Mouse (Mus musculus): ENCODE results near the gene Qk. TPM values are rescaled to one million over a fixed set of nuclear protein-coding genes. Genes with fewer than 3 reads are reported as not detected.

Qk gene
- total RNA-seq, 1 experiment from 2014 or later: 81.4 TPM

DNA sequence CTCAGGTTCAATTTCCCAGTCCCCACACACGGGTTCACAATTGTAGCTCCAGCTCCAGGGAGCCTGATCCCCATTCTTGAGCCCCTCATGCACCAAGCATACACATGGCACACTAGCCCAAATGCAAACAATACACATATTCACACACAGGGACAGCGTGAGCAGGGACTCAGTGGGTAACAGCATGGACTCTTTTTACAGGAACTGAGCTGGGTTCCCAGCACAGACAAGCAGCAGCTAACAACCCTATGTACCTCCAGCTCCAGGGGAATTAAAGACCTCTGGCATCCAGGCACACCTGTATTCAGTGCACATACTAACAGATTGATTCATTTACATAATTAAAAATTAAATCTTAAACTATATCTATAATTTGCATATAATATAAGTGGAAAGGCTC lies 34.9 kb downstream of the Qk start:
- no peak for ATAC-seq (ENCODE audit: extremely low read depth, insufficient number of reproducible peaks, low FRiP score, poor library complexity, severe bottlenecking)

- no peak for ATAC-seq (ENCODE audit: extremely low read depth, insufficient number of reproducible peaks, low FRiP score, poor library complexity, severe bottlenecking)
Measured at GRCm38 (mm10) chr17:10279532-10279931, 40.1 kb downstream of the Qk start.

DNA sequence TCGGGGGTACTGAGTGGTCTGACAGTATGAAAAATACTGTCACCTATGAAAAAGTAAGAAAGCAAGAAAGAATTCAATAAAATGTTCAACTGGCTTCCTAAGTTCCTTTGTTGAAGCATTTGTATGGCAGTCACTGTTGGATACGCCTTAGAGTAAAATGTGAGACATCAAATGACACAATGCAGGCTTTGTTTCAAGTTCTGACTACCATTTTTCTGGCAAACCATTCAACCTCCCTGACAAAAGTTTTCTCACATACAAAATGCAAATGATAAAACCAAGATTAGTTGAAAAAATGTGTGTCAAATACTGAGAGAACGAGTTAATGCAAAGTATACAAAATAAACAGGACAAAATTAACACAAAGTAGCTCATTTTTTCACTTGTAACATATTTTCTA lies 50.1 kb downstream of the Qk start:
- no peak for ATAC-seq (ENCODE audit: extremely low read depth, insufficient number of reproducible peaks, low FRiP score, poor library complexity, severe bottlenecking)

DNA sequence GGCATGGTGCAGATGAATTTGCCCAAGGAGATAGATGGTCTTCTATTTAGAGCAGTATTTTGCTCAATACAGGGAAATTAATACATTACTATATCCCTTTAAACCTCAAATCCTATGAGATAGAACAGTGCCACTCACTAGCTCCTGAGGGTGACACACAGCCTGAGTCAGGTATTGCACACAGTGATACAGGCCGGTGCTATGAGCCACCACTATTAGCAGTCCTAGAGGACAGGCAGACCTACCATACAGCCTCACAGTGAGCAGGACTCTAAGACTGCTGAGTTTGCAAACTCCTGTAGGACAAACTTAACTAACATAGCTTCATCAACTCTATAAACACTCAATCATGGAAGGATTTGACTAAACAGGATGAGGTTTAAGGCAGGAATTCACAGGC lies 51.2 kb downstream of the Qk start:
- ATAC-seq (ENCODE audit: extremely low read depth, insufficient number of reproducible peaks, low FRiP score, poor library complexity, severe bottlenecking): no peak

DNA sequence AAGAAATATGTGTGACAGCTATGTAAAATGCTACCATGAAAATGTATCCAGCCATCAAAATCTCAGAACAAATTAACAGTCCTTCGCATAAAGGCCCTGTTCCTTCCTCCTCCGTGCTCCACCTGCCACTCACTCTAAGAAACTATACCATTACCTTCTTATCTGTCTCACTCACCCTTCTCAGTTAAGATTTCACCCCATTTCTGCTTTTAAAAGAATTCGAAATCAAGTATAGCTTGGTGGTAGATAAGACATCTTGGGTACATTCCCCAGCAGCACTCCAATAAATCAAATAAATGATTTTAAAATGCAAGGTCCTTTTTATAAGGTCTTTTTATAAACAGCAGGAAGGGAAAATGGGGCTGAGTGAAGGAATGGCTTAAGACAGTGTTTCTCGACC lies 53.4 kb downstream of the Qk start:
- ATAC-seq (ENCODE audit: extremely low read depth, insufficient number of reproducible peaks, low FRiP score, poor library complexity, severe bottlenecking): no peak

DNA sequence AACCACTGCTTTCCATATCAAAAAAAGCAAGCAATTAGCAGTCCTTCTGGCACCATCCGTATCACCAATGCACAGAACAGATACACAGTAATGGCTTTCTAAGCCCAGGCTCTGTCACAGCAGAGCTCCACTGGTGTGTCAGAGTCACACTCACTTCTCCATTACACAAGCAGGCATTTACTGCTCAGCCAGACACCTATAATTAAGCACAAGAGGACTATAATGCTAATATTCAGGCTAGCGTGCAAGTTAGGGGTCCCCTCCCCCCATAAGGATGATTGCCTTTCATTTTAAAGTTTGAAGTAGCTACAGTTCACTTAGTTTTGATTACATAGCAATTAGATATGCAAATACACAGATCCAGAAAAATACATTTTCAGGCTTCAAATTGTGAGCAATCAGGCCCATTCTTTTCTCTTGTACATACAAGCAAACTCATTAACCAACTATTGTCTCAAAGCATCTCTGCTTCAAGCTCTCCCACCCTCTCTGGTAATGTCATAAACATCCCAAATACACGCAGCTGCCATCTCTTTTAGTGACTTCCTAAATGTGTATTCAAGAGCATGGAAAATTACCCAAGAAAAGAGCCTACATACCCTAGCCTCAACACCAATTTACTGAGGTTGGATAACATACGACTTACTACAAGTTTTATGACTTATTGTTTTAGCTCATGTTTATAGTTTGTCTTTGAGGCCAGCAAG lies 68.2 kb downstream of the Qk start:
- no peak for ATAC-seq (ENCODE audit: extremely low read depth, insufficient number of reproducible peaks, low FRiP score, poor library complexity, severe bottlenecking)

DNA sequence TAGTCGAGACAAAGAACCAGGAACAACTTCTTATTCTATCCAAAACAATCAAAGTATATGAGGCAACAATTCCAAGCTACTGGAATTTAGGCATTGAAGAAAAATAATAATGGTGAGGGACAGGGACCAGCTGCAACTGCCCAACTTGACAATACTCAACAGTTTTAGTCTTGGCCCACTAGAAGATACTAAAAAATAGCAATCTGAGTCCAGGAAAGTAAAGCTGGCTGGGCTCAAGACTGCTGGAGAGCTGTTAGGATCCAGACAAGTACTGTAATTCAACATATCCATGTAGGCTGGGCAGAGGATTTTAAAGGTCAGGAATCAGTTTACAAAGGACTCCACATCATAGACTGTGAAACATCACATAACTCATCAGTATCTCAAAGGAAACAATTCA lies 79.6 kb downstream of the Qk start:
- no peak for ATAC-seq (ENCODE audit: extremely low read depth, insufficient number of reproducible peaks, low FRiP score, poor library complexity, severe bottlenecking)

- no peak for ATAC-seq (ENCODE audit: extremely low read depth, insufficient number of reproducible peaks, low FRiP score, poor library complexity, severe bottlenecking)
Measured at GRCm38 (mm10) chr17:10236595-10236994, 83.1 kb downstream of the Qk start.

DNA sequence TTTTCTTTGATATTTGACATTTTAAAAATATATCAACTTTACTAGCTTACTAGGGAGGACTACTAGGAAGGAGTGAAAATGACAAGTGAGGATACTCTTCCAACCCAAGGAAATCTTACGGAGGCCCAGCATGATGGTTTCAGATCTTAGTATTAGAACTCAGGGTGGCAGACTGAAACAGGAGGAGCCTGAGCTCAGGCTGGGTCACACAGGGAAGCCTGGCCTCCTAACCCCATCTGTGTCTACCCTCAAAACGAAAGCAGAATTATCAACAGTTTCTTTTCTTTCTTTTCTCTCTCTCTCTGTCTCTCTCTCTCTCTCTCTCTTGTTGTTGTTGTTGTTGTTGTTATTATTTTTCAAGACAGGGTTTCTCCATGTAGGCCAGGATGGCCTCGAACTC lies 87.2 kb downstream of the Qk start:
- ATAC-seq (ENCODE audit: extremely low read depth, insufficient number of reproducible peaks, low FRiP score, poor library complexity, severe bottlenecking): peak; percentile 56; the same call in 1 of the 2 replicates

DNA sequence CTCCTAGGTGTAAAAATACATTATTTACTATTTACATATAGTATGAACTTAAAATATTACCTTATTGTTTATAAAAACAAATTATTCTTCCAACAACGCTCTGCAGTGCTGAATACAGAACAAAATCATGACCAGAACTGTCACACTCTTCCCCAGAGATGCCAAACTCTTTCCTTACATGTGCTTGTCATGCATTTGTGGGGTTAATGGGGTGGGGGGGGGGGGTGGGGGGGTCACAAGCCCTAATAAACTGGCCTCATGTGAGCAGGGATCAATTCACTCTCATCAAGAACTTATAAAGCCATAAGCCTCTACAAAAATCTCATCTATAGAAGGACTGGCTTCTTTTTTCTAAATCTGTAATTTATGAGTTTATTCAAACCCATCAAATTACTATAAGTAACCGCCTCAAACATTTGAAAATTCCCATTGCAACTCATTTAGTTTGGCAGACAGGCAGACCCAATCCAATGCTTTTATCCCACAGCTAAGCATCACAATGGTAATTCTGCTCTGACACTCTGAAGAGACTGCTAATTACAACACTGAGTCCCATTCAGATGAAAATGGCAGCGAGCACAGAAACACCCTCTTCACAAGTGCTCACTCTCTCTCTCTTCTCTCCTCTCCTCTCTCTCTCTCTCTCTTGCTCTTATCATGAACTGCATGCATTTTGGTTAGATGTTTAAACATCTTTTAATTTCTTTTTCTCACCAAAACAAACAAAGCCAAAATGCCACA lies 91.7 kb downstream of the Qk start:
- no peak for ATAC-seq (ENCODE audit: extremely low read depth, insufficient number of reproducible peaks, low FRiP score, poor library complexity, severe bottlenecking)

DNA sequence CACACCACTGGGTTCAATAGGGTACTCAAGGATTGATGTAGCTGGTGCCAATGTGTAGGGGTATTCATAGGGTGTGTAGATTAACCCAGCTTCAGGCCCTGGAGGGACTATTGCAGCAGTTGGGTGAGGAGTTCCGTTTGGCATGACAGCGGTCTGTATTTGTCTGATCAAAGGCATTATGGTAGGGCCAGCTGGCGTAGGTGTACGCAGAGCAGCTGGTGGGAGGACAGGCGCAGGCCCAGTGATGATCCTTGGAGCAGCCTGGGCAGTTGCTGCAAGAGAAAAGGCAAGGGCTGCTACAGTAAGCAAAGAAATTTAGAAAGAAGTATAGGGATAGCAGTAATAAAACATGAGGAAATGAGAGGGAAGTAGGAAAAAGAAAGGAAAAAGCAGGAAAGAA lies 103.5 kb downstream of the Qk start:
- no peak for ATAC-seq (ENCODE audit: extremely low read depth, insufficient number of reproducible peaks, low FRiP score, poor library complexity, severe bottlenecking)

DNA sequence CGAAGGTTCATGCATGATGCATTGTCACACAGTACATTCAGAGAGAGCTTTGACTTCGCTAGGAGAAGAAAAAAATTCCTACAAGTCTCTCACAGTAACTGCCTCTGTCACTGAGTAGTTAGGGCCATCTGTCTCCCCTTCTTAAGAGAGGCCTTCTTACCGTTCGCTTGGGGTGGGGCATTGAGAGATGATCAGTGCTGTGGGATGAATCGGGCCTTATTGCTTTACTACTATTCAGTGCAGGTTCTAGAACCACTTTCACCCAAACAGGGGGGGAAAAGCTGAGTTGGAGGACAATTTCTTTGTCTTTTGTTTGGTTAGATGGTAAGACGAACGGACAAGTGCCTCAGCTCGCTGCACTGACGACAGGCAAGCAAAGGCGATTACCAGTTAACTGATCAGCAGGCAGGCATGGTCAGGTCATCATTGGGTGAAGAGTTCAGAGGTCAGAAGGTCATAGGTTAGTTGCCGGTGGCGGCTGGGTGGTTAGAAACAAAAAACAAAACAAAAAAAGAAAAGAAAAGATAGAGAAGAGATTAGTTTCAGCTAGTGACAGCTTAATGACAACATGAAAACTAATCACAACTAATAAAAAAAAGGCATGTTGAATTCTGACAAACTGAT lies 110.4 kb downstream of the Qk start:
- no peak for ATAC-seq (ENCODE audit: extremely low read depth, insufficient number of reproducible peaks, low FRiP score, poor library complexity, severe bottlenecking)

- no peak for ATAC-seq (ENCODE audit: extremely low read depth, insufficient number of reproducible peaks, low FRiP score, poor library complexity, severe bottlenecking)
Measured at GRCm38 (mm10) chr17:10198662-10199061, 121.0 kb downstream of the Qk start.

GRCm38 (mm10) chr17:10198231-10198630 lies 121.4 kb downstream of the Qk start:
- no peak for ATAC-seq (ENCODE audit: extremely low read depth, insufficient number of reproducible peaks, low FRiP score, poor library complexity, severe bottlenecking)

DNA sequence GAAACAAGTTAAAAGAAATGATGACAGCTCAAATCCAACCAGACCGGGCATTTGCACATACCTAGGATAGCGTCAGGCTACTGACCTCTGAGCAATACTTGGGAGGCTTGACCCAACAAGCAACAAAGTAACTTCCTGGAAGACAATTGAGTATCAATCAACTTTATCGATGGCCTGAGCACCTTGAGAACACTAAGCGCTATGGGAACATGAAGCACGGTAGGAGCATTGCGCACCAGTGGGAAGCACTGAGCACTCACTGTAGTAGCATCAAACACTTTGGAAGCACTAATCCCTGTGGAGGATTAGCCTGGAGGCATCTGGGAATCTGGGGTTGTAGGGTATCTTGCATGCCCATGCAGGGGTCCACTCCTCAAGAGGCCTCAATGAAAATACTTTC lies 124.0 kb downstream of the Qk start:
- no peak for ATAC-seq (ENCODE audit: extremely low read depth, insufficient number of reproducible peaks, low FRiP score, poor library complexity, severe bottlenecking)

DNA sequence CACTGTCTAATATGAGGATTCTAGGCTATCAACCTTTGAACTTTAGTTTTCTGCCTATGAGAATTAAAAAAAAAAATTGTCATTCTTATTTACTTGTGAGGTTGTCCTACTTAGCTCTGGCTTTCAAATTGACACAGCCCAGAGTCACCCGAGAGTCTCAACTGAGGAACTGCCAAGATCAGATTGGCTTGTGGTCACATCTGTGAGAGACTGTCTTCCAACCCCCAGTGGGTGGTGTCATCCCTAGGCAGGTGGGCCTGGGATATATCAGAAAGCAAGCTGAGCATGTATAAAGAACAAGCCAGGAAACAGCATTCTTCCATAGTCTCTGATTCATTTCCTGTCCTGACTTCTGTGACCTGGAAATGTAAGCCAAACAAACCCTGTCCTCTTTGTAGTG lies 128.8 kb downstream of the Qk start:
- ATAC-seq (ENCODE audit: extremely low read depth, insufficient number of reproducible peaks, low FRiP score, poor library complexity, severe bottlenecking): no peak

- ATAC-seq (ENCODE audit: extremely low read depth, insufficient number of reproducible peaks, low FRiP score, poor library complexity, severe bottlenecking): no peak
Measured at GRCm38 (mm10) chr17:10188481-10188880, 131.2 kb downstream of the Qk start.

- ATAC-seq (ENCODE audit: extremely low read depth, insufficient number of reproducible peaks, low FRiP score, poor library complexity, severe bottlenecking): no peak
Measured at GRCm38 (mm10) chr17:10187431-10188020, 132.1 kb downstream of the Qk start.

GRCm38 (mm10) chr17:10181761-10182160 lies 137.9 kb downstream of the Qk start:
- no peak for ATAC-seq (ENCODE audit: extremely low read depth, insufficient number of reproducible peaks, low FRiP score, poor library complexity, severe bottlenecking)

DNA sequence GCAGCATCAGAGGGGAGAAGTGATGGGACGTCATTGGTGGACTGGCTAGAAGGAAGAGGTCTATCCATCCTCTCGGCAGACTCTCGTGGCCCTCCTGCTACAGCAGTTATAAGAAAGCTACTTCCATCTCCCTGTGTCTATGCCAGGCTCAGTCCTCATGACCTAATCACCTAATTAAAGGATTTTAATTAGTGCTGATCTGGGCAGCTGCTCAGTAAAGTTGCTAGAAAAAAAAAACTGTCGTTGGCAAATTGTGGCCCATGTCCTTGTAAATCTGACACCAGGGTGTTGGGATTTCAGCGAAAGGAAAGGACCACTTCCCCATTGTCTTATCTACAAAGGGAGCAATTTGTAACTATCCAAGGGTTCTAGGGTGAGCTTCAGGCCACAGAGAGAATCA lies 142.6 kb downstream of the Qk start:
- ATAC-seq (ENCODE audit: extremely low read depth, insufficient number of reproducible peaks, low FRiP score, poor library complexity, severe bottlenecking): no peak
